Mouse (Mus musculus): Measurements from ENCODE around the gene Fgfr2. TPM values are rescaled to one million over a fixed set of nuclear protein-coding genes. Genes with fewer than 3 reads are reported as not detected.
A peak's percentile ranks its signal among the peaks of the same experiment; 100 is the strongest.

The Fgfr2 gene
- polyA plus RNA-seq, 1 experiment, result 52.3 TPM

GRCm38 (mm10) chr7:132756325-132756724 lies 366.8 kb downstream of the Fgfr2 start:
- TF ChIP-seq POLR2A (IDR thresholded peaks at IDR 0.05; ENCODE audit: borderline replicate concordance, extremely low read depth, insufficient read depth, insufficient read length, poor library complexity, severe bottlenecking) (no peak), CTCF (IDR thresholded peaks at IDR 0.05; ENCODE audit: borderline replicate concordance, extremely low read depth, insufficient read depth, insufficient read length) (no peak)
- no peak for DNase-seq (ENCODE audit: low read depth)

GRCm38 (mm10) chr7:132754389-132754750 lies 368.8 kb downstream of the Fgfr2 start:
- TF ChIP-seq CTCF (IDR thresholded peaks at IDR 0.05; ENCODE audit: borderline replicate concordance, extremely low read depth, insufficient read depth, insufficient read length) (no peak), POLR2A (IDR thresholded peaks at IDR 0.05; ENCODE audit: borderline replicate concordance, extremely low read depth, insufficient read depth, insufficient read length, poor library complexity, severe bottlenecking) (no peak)
- DNase-seq (ENCODE audit: low read depth), result peak; percentile 38

GRCm38 (mm10) chr7:132753518-132754388 lies 369.4 kb downstream of the Fgfr2 start:
- DNase-seq (ENCODE audit: low read depth), result peak; percentile 69
- TF ChIP-seq CTCF (IDR thresholded peaks at IDR 0.05; ENCODE audit: borderline replicate concordance, extremely low read depth, insufficient read depth, insufficient read length) (no peak), POLR2A (IDR thresholded peaks at IDR 0.05; ENCODE audit: borderline replicate concordance, extremely low read depth, insufficient read depth, insufficient read length, poor library complexity, severe bottlenecking) (no peak)

- DNase-seq (ENCODE audit: low read depth), result no peak
- no peak for TF ChIP-seq CTCF (IDR thresholded peaks at IDR 0.05; ENCODE audit: borderline replicate concordance, extremely low read depth, insufficient read depth, insufficient read length)
- no peak for TF ChIP-seq POLR2A (IDR thresholded peaks at IDR 0.05; ENCODE audit: borderline replicate concordance, extremely low read depth, insufficient read depth, insufficient read length, poor library complexity, severe bottlenecking)
These were observed 371.4 kb downstream of the Fgfr2 start for GRCm38 (mm10) chr7:132751716-132752115.

GRCm38 (mm10) chr7:132749504-132749903 lies 373.6 kb downstream of the Fgfr2 start:
- no peak for DNase-seq (ENCODE audit: low read depth)
- TF ChIP-seq CTCF (IDR thresholded peaks at IDR 0.05; ENCODE audit: borderline replicate concordance, extremely low read depth, insufficient read depth, insufficient read length) (no peak), POLR2A (IDR thresholded peaks at IDR 0.05; ENCODE audit: borderline replicate concordance, extremely low read depth, insufficient read depth, insufficient read length, poor library complexity, severe bottlenecking) (no peak)

GRCm38 (mm10) chr7:132748076-132748769 lies 374.9 kb downstream of the Fgfr2 start:
- TF ChIP-seq CTCF (IDR thresholded peaks at IDR 0.05; ENCODE audit: borderline replicate concordance, extremely low read depth, insufficient read depth, insufficient read length) (no peak), POLR2A (IDR thresholded peaks at IDR 0.05; ENCODE audit: borderline replicate concordance, extremely low read depth, insufficient read depth, insufficient read length, poor library complexity, severe bottlenecking) (no peak)

GRCm38 (mm10) chr7:132747096-132747495 lies 376.1 kb downstream of the Fgfr2 start:
- TF ChIP-seq CTCF (IDR thresholded peaks at IDR 0.05; ENCODE audit: borderline replicate concordance, extremely low read depth, insufficient read depth, insufficient read length), result no peak
- TF ChIP-seq POLR2A (IDR thresholded peaks at IDR 0.05; ENCODE audit: borderline replicate concordance, extremely low read depth, insufficient read depth, insufficient read length, poor library complexity, severe bottlenecking), result no peak
- DNase-seq (ENCODE audit: low read depth), result no peak

More at GRCm38 (mm10) chr7:132748076-132748769, 374.9 kb downstream of the Fgfr2 start:
- no peak for DNase-seq (ENCODE audit: low read depth)

- TF ChIP-seq CTCF (IDR thresholded peaks at IDR 0.05; ENCODE audit: borderline replicate concordance, extremely low read depth, insufficient read depth, insufficient read length), result no peak
- TF ChIP-seq POLR2A (IDR thresholded peaks at IDR 0.05; ENCODE audit: borderline replicate concordance, extremely low read depth, insufficient read depth, insufficient read length, poor library complexity, severe bottlenecking), result no peak
- DNase-seq (ENCODE audit: low read depth), result no peak
These were observed 380.2 kb downstream of the Fgfr2 start for GRCm38 (mm10) chr7:132742912-132743311.

GRCm38 (mm10) chr7:132739829-132740228 lies 383.3 kb downstream of the Fgfr2 start:
- DNase-seq (ENCODE audit: low read depth), result no peak
- TF ChIP-seq CTCF (IDR thresholded peaks at IDR 0.05; ENCODE audit: borderline replicate concordance, extremely low read depth, insufficient read depth, insufficient read length) (no peak), POLR2A (IDR thresholded peaks at IDR 0.05; ENCODE audit: borderline replicate concordance, extremely low read depth, insufficient read depth, insufficient read length, poor library complexity, severe bottlenecking) (no peak)

GRCm38 (mm10) chr7:132738844-132739243 lies 384.3 kb downstream of the Fgfr2 start:
- DNase-seq (ENCODE audit: low read depth), result no peak
- TF ChIP-seq CTCF (IDR thresholded peaks at IDR 0.05; ENCODE audit: borderline replicate concordance, extremely low read depth, insufficient read depth, insufficient read length) (no peak), POLR2A (IDR thresholded peaks at IDR 0.05; ENCODE audit: borderline replicate concordance, extremely low read depth, insufficient read depth, insufficient read length, poor library complexity, severe bottlenecking) (no peak)

- peak; percentile 60 for DNase-seq (ENCODE audit: low read depth)
- TF ChIP-seq POLR2A (IDR thresholded peaks at IDR 0.05; ENCODE audit: borderline replicate concordance, extremely low read depth, insufficient read depth, insufficient read length, poor library complexity, severe bottlenecking), result no peak
These were observed 386.9 kb downstream of the Fgfr2 start for GRCm38 (mm10) chr7:132736099-132736862.

Data from brain, embryonic 14.5 days (tissue).